Mouse (Mus musculus) liver, embryonic 14.5 days (tissue): Measurements from ENCODE around the gene Cdc20.

ENCODE experiments used
- CTCF ChIP-seq: IDR thresholded peaks from 2 replicates; pipeline ENCODE4 v1.5.1; 2016; ENCODE audit warnings: antibody characterized with exemption, low read depth, control low read depth
- EP300 ChIP-seq: IDR thresholded peaks from 2 replicates; pipeline ENCODE4 v1.6.1; 2016; ENCODE audit warnings: antibody characterized with exemption, low read depth

DNA sequence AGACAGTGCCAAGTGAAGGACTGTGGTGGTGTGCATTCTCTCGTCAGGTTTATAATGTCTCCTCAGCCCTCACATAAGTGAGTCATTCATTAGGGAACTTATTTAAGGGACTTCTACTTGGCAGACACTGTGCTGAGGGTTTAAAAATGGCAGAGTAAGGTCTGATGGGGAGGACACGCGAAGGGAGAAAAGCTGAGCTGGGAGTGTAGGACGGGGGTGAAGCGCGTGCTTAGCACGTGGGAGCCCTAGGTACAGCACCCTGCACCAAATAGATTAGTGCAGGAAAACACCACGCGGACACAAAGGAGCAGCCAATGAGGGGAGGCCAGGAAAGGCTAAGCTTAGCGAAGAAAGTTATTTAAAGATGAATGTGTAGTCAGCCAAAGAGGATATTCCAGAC, 7.9 kb upstream of the Cdc20 start:
- TF ChIP-seq CTCF: no peak
- no peak for TF ChIP-seq EP300
